Mouse (Mus musculus) cerebellum, postnatal 14 days (tissue): ENCODE data around the gene Ak9.

Experiments used
- DNase-seq, 2 experiments: peaks; one replicate each; pipeline ENCODE4 v3.0.0; 2021; ENCODE audit warnings: mixed read lengths in 2 of 2

The Ak9 gene

GRCm38 (mm10) chr10:41303639-41304444, at the start of gene Ak9:
Ak9 (plus strand) TSS chr10:41303980.
- peak; percentile 87 for DNase-seq

DNA sequence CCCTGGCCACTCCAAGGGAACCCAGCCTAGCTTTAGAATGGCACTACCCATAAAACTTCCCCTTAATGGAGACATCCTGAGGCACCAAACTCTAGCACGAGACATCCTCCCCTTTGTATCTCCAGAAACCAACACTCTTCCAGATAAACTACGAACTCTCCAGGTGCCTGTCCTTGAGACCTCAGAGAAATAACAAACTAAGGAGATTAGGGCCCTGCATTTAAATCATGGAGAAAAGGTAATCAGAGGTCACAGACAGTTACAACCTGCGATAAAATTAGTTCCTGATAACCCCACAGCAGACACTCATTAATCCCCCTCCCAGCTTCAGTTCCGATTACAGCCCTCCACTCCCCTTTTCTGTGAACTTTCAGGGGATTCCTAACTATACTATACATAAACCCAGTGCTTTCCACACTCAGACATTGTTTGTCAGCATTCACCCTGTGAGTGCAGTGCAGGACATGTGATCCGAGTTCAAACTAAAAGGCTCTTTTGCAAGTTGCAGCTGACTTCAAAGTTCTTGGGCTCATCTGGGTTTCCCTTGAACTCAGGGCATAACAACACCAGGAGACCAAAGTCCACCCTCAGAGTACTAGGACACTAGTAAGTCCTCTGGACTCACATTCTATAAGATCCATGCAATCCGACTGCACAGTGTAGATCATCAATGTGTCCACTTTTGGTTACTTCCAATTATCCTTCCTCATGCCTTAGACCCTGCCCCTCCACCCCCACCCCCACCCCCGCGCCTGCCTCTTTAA, 43.4 kb upstream of the Ak9 start:
- no peak for DNase-seq

DNA sequence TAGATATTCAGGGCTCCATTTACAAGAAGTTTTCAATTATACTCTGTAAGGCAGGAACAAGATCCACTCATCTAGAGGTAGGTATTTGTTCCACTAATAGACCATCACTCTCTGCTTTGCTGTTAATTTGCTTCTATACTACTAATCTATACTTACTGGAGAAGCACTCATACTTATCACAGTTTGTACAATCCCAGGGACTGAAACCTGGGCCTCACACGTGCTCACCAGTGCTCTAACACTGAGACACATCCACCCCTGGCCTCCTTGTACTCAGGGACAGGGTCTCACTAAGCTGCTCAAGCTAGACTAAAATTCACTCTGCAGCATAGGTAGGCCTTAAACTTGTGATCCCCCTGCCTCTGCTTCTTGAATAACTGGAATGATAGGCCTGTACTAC, 42.6 kb upstream of the Ak9 start:
- DNase-seq: no peak

- no peak for DNase-seq
Observed at GRCm38 (mm10) chr10:41261889-41262288, 41.9 kb upstream of the Ak9 start.

DNA sequence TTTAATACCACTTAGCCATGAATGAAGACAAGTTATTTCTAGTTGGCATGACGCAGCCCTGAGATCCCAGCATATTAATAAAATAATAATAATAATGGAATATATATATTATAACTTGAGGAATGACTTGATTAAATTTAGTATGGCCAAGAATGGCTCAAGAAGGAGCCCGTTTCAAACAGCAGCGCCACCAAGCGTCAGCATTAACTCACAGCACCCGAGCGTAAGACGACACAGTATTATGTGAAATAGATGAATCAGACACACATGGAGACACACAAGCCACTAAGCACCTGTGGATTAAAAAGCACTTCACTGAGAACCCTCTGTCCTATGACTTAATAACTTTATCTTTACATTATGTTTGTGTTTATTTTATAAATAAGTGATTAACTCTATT, 31.9 kb upstream of the Ak9 start:
- peak; percentile 27 to 69 for DNase-seq

DNA sequence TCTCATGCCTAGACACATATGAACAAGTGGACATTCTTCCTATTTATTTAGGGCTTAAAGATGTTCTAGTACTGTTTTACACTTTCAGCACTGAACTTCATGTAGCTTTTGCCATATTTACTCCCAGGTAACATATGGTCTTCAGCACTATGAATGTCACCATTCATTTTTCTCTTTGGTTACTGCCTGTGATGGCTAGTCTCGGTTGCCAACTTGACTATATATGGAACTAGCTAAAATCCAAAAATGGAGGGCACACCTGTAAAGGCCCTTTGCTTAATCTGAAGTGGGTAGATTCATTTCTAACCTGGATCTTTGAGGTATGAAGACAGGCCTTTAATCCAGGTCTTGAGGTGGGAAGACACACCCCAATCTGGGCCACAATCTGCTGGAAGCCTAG, 28.9 kb upstream of the Ak9 start:
- DNase-seq: no peak

DNA sequence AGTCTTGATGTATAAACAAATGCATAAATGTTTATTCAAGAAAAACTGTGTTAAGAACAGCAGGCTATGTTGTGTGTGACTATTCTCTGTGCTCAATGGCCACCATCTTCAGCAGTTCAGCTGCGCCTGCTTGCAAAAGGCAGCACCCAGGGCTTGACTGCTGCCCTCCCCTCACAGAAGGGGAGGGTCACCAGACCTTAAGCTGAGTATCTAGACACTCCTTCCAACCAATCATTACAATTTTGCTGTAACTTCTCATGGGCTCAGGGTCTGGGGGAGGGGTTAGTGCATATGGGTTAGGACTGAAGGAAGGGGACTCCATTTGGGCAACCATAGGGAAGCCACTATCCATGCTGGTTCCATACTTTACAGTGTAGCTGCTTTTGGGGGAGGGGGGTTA, 25.0 kb upstream of the Ak9 start:
- DNase-seq: no peak

- peak; percentile 67 to 83 for DNase-seq
Observed at GRCm38 (mm10) chr10:41280177-41280576, 23.6 kb upstream of the Ak9 start.

GRCm38 (mm10) chr10:41280796-41281195, 23.0 kb upstream of the Ak9 start:
- DNase-seq: no peak

DNA sequence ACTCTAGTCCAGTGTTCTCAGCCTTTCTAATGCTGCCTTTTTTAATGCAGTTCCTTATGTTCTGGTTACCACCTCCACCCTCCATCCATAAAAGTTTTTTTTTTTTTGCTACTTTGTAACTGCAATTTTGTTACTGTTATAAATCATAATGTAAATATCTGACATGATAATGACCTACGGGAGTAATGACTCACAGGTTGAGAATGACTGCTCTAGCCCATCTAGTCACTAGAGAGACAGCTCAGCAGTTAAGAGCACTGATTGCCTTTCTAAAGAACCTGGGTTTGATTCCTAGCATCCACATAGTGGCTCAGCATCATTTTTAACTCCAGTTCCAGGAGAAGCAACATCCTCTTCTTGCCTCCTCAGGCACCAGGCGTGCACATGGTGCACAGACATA, 21.7 kb upstream of the Ak9 start:
- no peak for DNase-seq

DNA sequence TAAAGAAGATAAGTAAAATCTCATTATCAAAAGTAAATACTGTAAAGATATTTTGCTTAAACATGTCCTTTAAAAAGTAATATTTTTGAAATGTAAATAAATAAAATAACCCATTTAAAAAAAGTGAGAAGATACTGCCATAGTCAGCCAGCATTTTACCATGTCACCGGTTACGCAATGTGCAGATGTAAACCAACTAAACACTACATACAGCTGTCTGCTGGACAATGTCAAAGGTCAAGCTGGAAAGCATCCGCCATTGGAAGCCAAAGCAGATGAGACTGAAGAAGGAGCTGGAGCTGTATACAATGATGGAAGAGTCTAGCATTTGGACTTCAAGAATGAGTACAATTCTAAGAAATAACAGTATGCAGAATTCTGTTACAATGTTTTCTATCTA, 16.2 kb upstream of the Ak9 start:
- DNase-seq: no peak

GRCm38 (mm10) chr10:41288074-41288473, 15.7 kb upstream of the Ak9 start:
- DNase-seq: no peak

GRCm38 (mm10) chr10:41288771-41289415, 14.9 kb upstream of the Ak9 start:
- DNase-seq: peak; percentile 94 to 97

- DNase-seq: no peak
Observed at GRCm38 (mm10) chr10:41291021-41291420, 12.8 kb upstream of the Ak9 start.

- DNase-seq: no peak
Observed at GRCm38 (mm10) chr10:41293019-41293418, 10.8 kb upstream of the Ak9 start.

DNA sequence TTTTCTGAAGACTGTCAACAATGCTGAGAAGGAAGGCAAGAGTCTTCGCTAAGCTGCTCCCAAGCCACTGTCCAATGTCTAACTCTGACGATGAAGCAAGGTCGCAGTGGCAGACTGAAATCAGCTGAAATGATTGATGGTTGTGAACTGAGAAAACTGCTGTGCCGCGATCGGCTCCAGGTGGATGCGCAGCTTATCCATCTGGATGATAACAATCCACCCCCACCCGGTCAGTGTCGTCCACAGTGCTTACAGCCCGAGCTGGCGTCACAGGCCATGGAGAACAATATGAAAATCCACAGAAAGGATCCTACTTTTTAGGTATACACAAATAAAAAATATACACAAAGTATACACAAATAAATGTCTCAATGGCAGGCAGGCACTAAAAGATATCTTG, 9.0 kb upstream of the Ak9 start:
- DNase-seq: peak; percentile 52 to 65

DNA sequence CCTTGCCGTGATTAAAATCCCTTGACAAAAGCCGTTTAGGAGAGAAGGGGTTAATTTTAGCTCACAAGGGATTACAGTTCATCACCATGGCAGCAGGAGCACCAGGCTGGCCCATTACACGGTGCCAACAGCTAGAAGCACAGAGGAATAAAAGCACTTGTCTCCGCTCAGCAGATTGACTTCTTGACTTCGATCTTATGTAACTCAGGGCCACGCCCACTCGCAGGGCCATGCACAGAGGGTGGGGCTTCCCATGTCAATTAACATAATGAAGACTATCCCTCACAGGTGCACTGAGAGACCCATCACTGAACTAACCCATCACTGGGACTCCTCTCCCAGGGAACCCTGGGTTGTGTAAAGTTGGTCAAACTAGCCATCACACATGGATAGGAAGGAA, 8.6 kb upstream of the Ak9 start:
- peak; percentile 68 to 70 for DNase-seq

DNA sequence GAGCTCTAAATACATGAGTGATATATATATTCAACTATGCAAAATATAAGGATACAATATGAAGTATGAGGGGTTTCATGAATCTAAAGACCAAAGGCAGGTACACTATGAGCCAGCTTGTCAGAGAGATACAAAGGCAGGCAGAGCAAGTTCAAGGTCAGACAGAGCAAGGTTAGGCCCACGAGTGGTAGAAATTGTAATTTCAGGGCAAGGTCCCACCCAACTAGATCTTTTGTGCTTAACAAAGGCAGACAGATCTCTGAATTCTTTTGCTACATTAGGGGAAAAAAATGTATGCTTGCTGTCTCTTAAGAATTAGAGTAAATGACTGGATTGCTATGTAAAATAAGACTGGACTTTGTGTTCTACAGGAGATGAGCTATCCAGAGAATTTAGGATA, 3.6 kb upstream of the Ak9 start:
- no peak for DNase-seq

DNA sequence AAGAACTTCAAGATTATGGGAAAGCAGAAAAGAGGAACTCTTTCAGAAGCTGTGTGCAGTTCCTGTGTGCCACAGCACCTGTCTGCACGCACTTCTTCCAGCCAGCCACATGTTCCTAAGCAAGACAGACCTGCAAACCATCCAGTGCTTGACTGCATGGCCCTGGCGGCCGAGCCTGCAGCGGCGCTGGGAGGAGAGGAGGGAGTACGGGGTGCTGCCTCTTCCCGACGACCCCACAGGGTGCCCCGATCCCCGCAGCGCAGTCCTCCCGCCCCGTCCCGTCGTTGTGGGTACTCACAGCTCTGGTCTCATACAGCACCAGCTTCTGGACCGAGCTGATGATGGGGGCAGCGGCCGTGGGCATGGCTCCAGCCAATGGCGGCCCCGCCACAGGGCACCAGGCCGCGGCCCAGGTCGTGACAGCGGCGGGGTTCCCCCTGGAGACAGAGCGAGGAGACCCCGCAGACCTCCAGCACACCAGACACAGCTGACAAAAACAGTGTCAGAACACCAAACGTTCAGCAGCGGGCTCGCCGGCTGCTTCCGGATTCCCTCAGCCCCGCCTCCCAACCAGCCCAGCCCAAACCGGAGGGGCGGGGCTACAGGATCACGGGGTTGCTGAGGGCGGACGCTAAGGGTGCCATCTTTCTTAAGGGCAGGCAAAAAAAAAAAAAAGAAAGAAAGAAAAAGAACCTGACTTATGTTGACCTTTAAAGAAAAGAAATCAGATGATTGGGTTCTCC, 920 bp upstream of the Ak9 start, which contains the start of gene Fig4:
Gene Fig4 (minus strand): TSS at position 572 of the 743 bp plus-strand sequence.
- peak; percentile 92 to 94 for DNase-seq

GRCm38 (mm10) chr10:41304961-41305455, 1.2 kb downstream of the Ak9 start:
- no peak for DNase-seq

DNA sequence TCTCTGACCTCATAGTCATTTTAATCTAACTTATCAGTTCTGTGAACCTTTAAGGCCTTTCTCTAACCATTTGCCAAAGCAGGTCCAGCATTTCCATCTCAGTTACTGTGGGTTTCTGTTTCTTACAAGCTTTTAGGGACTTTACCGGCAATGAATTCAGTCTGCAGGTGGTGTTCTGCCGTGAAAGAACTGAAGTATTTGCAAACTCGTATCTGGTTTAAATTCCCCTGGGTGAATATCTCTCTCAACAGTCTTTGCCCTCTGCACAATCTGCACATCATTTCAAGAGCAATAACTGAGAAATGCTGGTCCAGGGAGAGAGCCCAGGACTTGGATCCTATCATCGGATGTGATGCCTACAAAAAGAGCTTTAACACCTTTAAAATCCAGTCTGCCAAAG, 4.4 kb downstream of the Ak9 start:
- DNase-seq: no peak

- no peak for DNase-seq
Observed at GRCm38 (mm10) chr10:41315866-41316265, 12.1 kb downstream of the Ak9 start.
